Mouse (Mus musculus): Measurements from ENCODE around the gene Aebp1.

The Aebp1 gene

GRCm38 (mm10) chr11:5920323-5920960 lies 58.7 kb downstream of the Aebp1 start:
- no peak for DNase-seq (ENCODE audit: extremely low read depth, low read depth)
